Mouse (Mus musculus) intestine, embryonic 15.5 days (tissue): ENCODE results near the gene Catip. TPM values are rescaled to one million over a fixed set of nuclear protein-coding genes. Genes with fewer than 3 reads are reported as not detected.
A peak's percentile ranks its signal among the peaks of the same experiment; 100 is the strongest.

Source experiments
- ATAC-seq: fragments of 200-750 bp; cut with Nextera tagmentation; 2 replicates; pipeline ENCODE4 v1.8.0; 2017; ENCODE audit warnings: moderate TSS enrichment, moderate library complexity
- H3K27ac ChIP-seq: fragments of 300-500 bp; sonication (generic); 2 replicates; pipeline ENCODE4 v1.5.1; 2015; ENCODE audit warnings: mild to moderate bottlenecking, inconsistent platforms
- H3K27me3 ChIP-seq: fragments of 300-500 bp; sonication (generic); replicated peaks from 2 replicates; pipeline ENCODE4 v1.6.1; 2015; ENCODE audit warnings: inconsistent platforms
- H3K36me3 ChIP-seq: fragments of 300-500 bp; sonication (generic); 2 replicates; pipeline ENCODE4 v1.6.1; 2015; ENCODE audit warnings: inconsistent platforms
- H3K4me1 ChIP-seq: fragments of 300-500 bp; sonication (generic); replicated peaks from 2 replicates; pipeline ENCODE4 v1.6.1; 2015; ENCODE audit warnings: inconsistent platforms
- H3K4me2 ChIP-seq: fragments of 300-500 bp; sonication (generic); replicated peaks from 2 replicates; pipeline ENCODE4 v1.6.1; 2015; ENCODE audit warnings: mild to moderate bottlenecking, inconsistent platforms
- H3K4me3 ChIP-seq: fragments of 300-500 bp; sonication (generic); replicated peaks from 2 replicates; pipeline ENCODE4 v1.5.1; 2015; ENCODE audit warnings: inconsistent platforms
- H3K9ac ChIP-seq: fragments of 300-500 bp; sonication (generic); 2 replicates; pipeline ENCODE4 v1.6.1; 2015; ENCODE audit warnings: inconsistent platforms
- H3K9me3 ChIP-seq: fragments of 300-500 bp; sonication (generic); 2 replicates; pipeline ENCODE4 v1.6.1; 2016; ENCODE audit warnings: inconsistent platforms
- WGBS: fragments of 180-500 bp; shearing (Covaris S2); methylation state at CpG from one replicate; pipeline ENCODE4 v1.1.7; 2015; 5-methylcytosine and 5-hydroxymethylcytosine counted together
- polyA plus RNA-seq: library from polyadenylated mRNA; unstranded; fragments of >200 nt; fragmentation: Nextera tagmentation; extraction: Ambion mirVana; gene quantifications from 2 replicates; pipeline ENCODE4 v1.2.1, GENCODE M21; 2015

Catip gene
- polyA plus RNA-seq, 1 experiment from 2014 or later, result 0.39 TPM

GRCm38 (mm10) chr1:74351185-74351769 is 10.6 kb upstream of the Catip start:
- Histone ChIP-seq H3K9me3 (no peaks in the 10 kb centered on the region), H3K27ac (no peak overlapping the region), H3K4me2 (no peak overlapping the region), H3K36me3 (peaks cover 5% of the 10 kb centered on the region; the same call in 1 of the 2 replicates), H3K9ac (no peak overlapping the region), H3K4me1 (no peaks in the 10 kb centered on the region), H3K4me3 (no peak overlapping the region), H3K27me3 (no peaks in the 10 kb centered on the region)
- WGBS, result 90% methylated on average over 13 of the region's 13 CpGs
- ATAC-seq, result no peak

GRCm38 (mm10) chr1:74352532-74353096 is 9.3 kb upstream of the Catip start:
- Histone ChIP-seq H3K9ac (no peak overlapping the region), H3K27ac (no peak overlapping the region), H3K4me2 (no peak overlapping the region), H3K36me3 (peaks cover 5% of the 10 kb centered on the region; the same call in 1 of the 2 replicates), H3K9me3 (no peaks in the 10 kb centered on the region), H3K4me3 (no peak overlapping the region), H3K4me1 (no peaks in the 10 kb centered on the region), H3K27me3 (no peaks in the 10 kb centered on the region)
- ATAC-seq, result no peak
- 78% methylated on average over 5 of the region's 5 CpGs for WGBS

GRCm38 (mm10) chr1:74353453-74354229 is 8.3 kb upstream of the Catip start:
- H3K4me1 ChIP-seq, result no peaks in the 10 kb centered on the region
- peaks cover 5% of the 10 kb centered on the region; the same call in 1 of the 2 replicates for H3K36me3 ChIP-seq
- ATAC-seq, result no peak
- H3K4me3 ChIP-seq, result no peak overlapping the region
- H3K4me2 ChIP-seq, result no peak overlapping the region
- no peaks in the 10 kb centered on the region for H3K27me3 ChIP-seq
- 90% methylated on average over 9 of the region's 9 CpGs for WGBS
- no peak overlapping the region for H3K9ac ChIP-seq
- no peak overlapping the region for H3K27ac ChIP-seq
- H3K9me3 ChIP-seq, result no peaks in the 10 kb centered on the region

GRCm38 (mm10) chr1:74357531-74357930 is 4.4 kb upstream of the Catip start:
- H3K4me3 ChIP-seq, result no peak overlapping the region
- ATAC-seq, result no peak
- no peaks in the 10 kb centered on the region for H3K27me3 ChIP-seq
- no peaks in the 10 kb centered on the region for H3K36me3 ChIP-seq
- no peak overlapping the region for H3K4me2 ChIP-seq
- H3K9me3 ChIP-seq, result no peaks in the 10 kb centered on the region
- no peak overlapping the region for H3K9ac ChIP-seq
- no peaks in the 10 kb centered on the region for H3K4me1 ChIP-seq
- H3K27ac ChIP-seq, result no peak overlapping the region

- no peaks in the 10 kb centered on the region for H3K9me3 ChIP-seq
- no peak overlapping the region for H3K9ac ChIP-seq
- H3K27me3 ChIP-seq, result no peaks in the 10 kb centered on the region
- no peaks in the 10 kb centered on the region for H3K4me1 ChIP-seq
- no peak for ATAC-seq
- WGBS, result 90% methylated on average over 5 of the region's 5 CpGs
- H3K4me3 ChIP-seq, result no peak overlapping the region
- H3K27ac ChIP-seq, result no peak overlapping the region
- no peaks in the 10 kb centered on the region for H3K36me3 ChIP-seq
- H3K4me2 ChIP-seq, result no peak overlapping the region
Observed at GRCm38 (mm10) chr1:74359952-74360517, 1.9 kb upstream of the Catip start.

- H3K9me3 ChIP-seq, result no peaks in the 10 kb centered on the region
- no peak overlapping the region for H3K9ac ChIP-seq
- H3K4me1 ChIP-seq, result peaks cover under 1% of the 10 kb centered on the region; the same call in 1 of the 2 replicates
- no peak overlapping the region for H3K4me2 ChIP-seq
- H3K36me3 ChIP-seq, result no peaks in the 10 kb centered on the region
- peak; percentile 37; the same call in 1 of the 2 replicates for ATAC-seq
- no peak overlapping the region for H3K4me3 ChIP-seq
- no peak overlapping the region for H3K27ac ChIP-seq
- 60% methylated on average over 17 of the region's 17 CpGs for WGBS
- H3K27me3 ChIP-seq, result no peaks in the 10 kb centered on the region
Observed at GRCm38 (mm10) chr1:74362325-74363229, 669 bp downstream of the Catip start.

GRCm38 (mm10) chr1:74363437-74363836 is 1.5 kb downstream of the Catip start:
- Histone ChIP-seq H3K4me1 (peaks cover 9% of the 10 kb centered on the region), H3K9me3 (no peaks in the 10 kb centered on the region), H3K9ac (no peak overlapping the region), H3K4me2 (no peak overlapping the region), H3K27me3 (no peaks in the 10 kb centered on the region), H3K4me3 (no peak overlapping the region), H3K36me3 (no peaks in the 10 kb centered on the region), H3K27ac (no peak overlapping the region)
- no peak for ATAC-seq
- 55% methylated on average over 5 of the region's 5 CpGs for WGBS

GRCm38 (mm10) chr1:74364270-74364669 is 2.4 kb downstream of the Catip start:
- H3K27me3 ChIP-seq, result no peaks in the 10 kb centered on the region
- no peak for ATAC-seq
- H3K9me3 ChIP-seq, result no peaks in the 10 kb centered on the region
- H3K4me1 ChIP-seq, result peaks cover 10% of the 10 kb centered on the region
- no peak overlapping the region for H3K9ac ChIP-seq
- H3K4me2 ChIP-seq, result no peak overlapping the region
- WGBS, result 68% methylated on average over 8 of the region's 8 CpGs
- no peaks in the 10 kb centered on the region for H3K36me3 ChIP-seq
- no peak overlapping the region for H3K4me3 ChIP-seq
- no peak overlapping the region for H3K27ac ChIP-seq

GRCm38 (mm10) chr1:74367886-74368645 is 6.2 kb downstream of the Catip start:
- ATAC-seq, result peak; percentile 91
- Histone ChIP-seq H3K4me2 (peak overlapping the region; percentile 86), H3K9ac (peak overlapping the region; percentile 52), H3K27me3 (no peaks in the 10 kb centered on the region), H3K9me3 (no peaks in the 10 kb centered on the region), H3K36me3 (no peaks in the 10 kb centered on the region), H3K27ac (no peak overlapping the region), H3K4me3 (peak overlapping the region; percentile 35), H3K4me1 (peaks cover 10% of the 10 kb centered on the region)
- 9% methylated on average over 34 of the region's 34 CpGs for WGBS

GRCm38 (mm10) chr1:74370040-74370439 is 8.1 kb downstream of the Catip start:
- H3K27me3 ChIP-seq, result no peaks in the 10 kb centered on the region
- ATAC-seq, result no peak
- no peak overlapping the region for H3K4me2 ChIP-seq
- H3K27ac ChIP-seq, result no peak overlapping the region
- H3K9ac ChIP-seq, result no peak overlapping the region
- no peaks in the 10 kb centered on the region for H3K36me3 ChIP-seq
- peaks cover 10% of the 10 kb centered on the region for H3K4me1 ChIP-seq
- 49% methylated on average over 4 of the region's 4 CpGs for WGBS
- H3K4me3 ChIP-seq, result no peak overlapping the region
- no peaks in the 10 kb centered on the region for H3K9me3 ChIP-seq

GRCm38 (mm10) chr1:74373372-74373771 is 11.5 kb downstream of the Catip start:
- Histone ChIP-seq H3K4me3 (no peak overlapping the region), H3K4me2 (no peak overlapping the region), H3K36me3 (no peaks in the 10 kb centered on the region), H3K27me3 (no peaks in the 10 kb centered on the region), H3K9me3 (no peaks in the 10 kb centered on the region), H3K27ac (no peak overlapping the region), H3K9ac (no peak overlapping the region), H3K4me1 (peaks cover 1% of the 10 kb centered on the region)
- 68% methylated on average over 4 of the region's 4 CpGs for WGBS
- no peak for ATAC-seq
